In the genomic region with DNA sequence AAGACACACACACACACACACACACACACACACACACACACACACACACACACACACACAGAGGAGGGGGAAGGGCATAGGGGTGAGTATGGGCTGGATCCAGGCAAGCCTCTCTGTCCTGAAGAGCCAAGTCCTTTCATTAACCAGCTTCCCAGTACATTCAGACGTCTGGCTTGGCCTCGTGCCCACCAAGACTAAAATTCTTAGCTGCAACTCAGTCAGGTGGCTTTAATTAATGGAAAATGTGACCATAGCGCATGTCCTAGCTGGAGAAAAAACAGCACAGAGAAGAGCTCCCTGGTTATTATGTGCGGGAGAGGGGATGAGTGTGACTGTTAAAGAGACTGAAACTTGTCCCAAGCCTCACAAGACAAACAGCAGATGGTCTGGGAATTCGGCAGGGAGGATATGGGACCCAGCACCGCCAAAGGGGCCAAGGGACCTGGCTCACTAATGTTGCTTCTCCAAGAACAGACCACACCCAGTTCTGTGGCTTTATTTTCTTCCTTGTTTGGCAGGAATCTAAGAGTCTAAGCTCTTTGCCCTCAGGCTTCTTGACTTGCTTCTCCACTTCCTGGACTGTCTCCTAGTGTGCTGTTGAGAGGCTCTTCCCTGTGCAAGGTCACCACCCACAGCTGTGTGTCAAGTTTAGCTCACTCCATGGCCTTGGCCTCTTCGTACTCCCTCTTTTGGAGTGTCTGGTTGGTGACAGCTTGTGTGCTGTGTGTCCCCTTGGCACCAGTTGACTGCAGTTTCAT, we compare ENCODE assay signal across 8 mouse cellular contexts. TPM values are rescaled to one million over a fixed set of nuclear protein-coding genes. Genes with fewer than 3 reads are reported as not detected.
DNase-seq lines count a peak whose midpoint lies in the region; ATAC-seq and TF ChIP-seq lines count a peak whose summit lies in the region.

No protein-coding gene starts in this region.

- no peak for TF ChIP-seq POLR2A in thymus, adult 2 months (IDR thresholded peaks at IDR 0.05; ENCODE audit: control insufficient read depth, extremely low read depth, insufficient read depth, low read length, poor library complexity)

- H3K9ac ChIP-seq in lung, postnatal 0 days (replicated peaks; ENCODE audit: low read depth), result no peak overlapping the region

- no peak for TF ChIP-seq CTCF in lung, postnatal 0 days (IDR thresholded peaks at IDR 0.05)
- no peak for TF ChIP-seq CTCF in thymus, adult 2 months (IDR thresholded peaks at IDR 0.05; ENCODE audit: borderline replicate concordance, control insufficient read depth, extremely low read depth, insufficient read depth, low read length, poor library complexity)

- ATAC-seq in lung, postnatal 0 days, result peak; percentile 86

- H3K27me3 ChIP-seq in lung, postnatal 0 days (replicated peaks; ENCODE audit: insufficient read depth, low read length), result no peaks in the 10 kb centered on the region
- no peaks in the 10 kb centered on the region for H3K27me3 ChIP-seq in thymus, adult 2 months (ENCODE audit: control insufficient read depth, insufficient read depth, low read length)

- peaks cover 6% of the 10 kb centered on the region; the same call in 1 of the 2 replicates for H3K4me1 ChIP-seq in lung, postnatal 0 days (ENCODE audit: insufficient read depth, low read depth, low read length)
- no peaks in the 10 kb centered on the region for H3K4me1 ChIP-seq in thymus, adult 2 months (replicated peaks; ENCODE audit: control insufficient read depth, insufficient read depth, low read length)

- H3K9me3 ChIP-seq in lung, postnatal 0 days (ENCODE audit: low read length), result no peaks in the 10 kb centered on the region

- H3K4me3 ChIP-seq in lung, postnatal 0 days (ENCODE audit: low read depth, low read length), result no peak overlapping the region
- no peak overlapping the region for H3K4me3 ChIP-seq in thymus, adult 2 months (ENCODE audit: control insufficient read depth, insufficient read depth, low read length)

- TF ChIP-seq EP300 in lung, postnatal 0 days (IDR thresholded peaks at IDR 0.05), result no peak

- H3K4me2 ChIP-seq in lung, postnatal 0 days (replicated peaks; ENCODE audit: low read depth, low read length), result no peak overlapping the region

- DNase-seq in left cerebral cortex, postnatal 14 days (ENCODE audit: low spot score in 2 of 2), result peak; percentile 39 to 43
- no peak for DNase-seq in left cerebral cortex, postnatal 25 days (ENCODE audit: low spot score in 2 of 2)
- DNase-seq in brain, adult 2 months (ENCODE audit: low read depth, low spot score), result peak; percentile 62
- peak; percentile 79 for DNase-seq in gastrocnemius, postnatal 25 days
- peak; percentile 68 for DNase-seq in kidney, adult 18-20 months
- DNase-seq in lung, postnatal 0 days (ENCODE audit: low spot score), result peak; percentile 85
- DNase-seq in T-cell, adult 2 months (ENCODE audit: low spot score), result no peak
- DNase-seq in thymus, adult 2 months, result no peak

- no peaks in the 10 kb centered on the region for H3K36me3 ChIP-seq in lung, postnatal 0 days (ENCODE audit: insufficient read depth, low read length)
- H3K36me3 ChIP-seq in thymus, adult 2 months (ENCODE audit: control insufficient read depth, insufficient read depth, low read length), result no peaks in the 10 kb centered on the region

- WGBS in lung, postnatal 0 days, result 33% methylated on average over 7 of the region's 7 CpGs
- WGBS in thymus, adult 2 months, result 68% methylated on average over 7 of the region's 7 CpGs

- peak overlapping the region; percentile 47; the same call in 1 of the 2 replicates for H3K27ac ChIP-seq in lung, postnatal 0 days (ENCODE audit: low read length)
- no peak overlapping the region for H3K27ac ChIP-seq in thymus, adult 2 months (ENCODE audit: control insufficient read depth, insufficient read depth, low read length)

- intact Hi-C loops in left cerebral cortex, postnatal 14 days (cut with DNase I), result no loop called here
- intact Hi-C loops in left cerebral cortex, postnatal 25 days (cut with DNase I), result no loop called here

RNA-seq across cellular contexts. Expression of a gene that starts 9.1 kb away (rescaled TPM):
- 10 to 100 TPM; 23.3 to 24.1 TPM for total RNA-seq in left cerebral cortex, postnatal 14 days (2021)
- 10 to 100 TPM; 27.2 to 29.9 TPM for total RNA-seq in left cerebral cortex, postnatal 25 days (2021)
- total RNA-seq in gastrocnemius, postnatal 25 days (2021), result 10 to 100 TPM; 11.3 to 13.8 TPM
- 6.5 and 6.9 TPM in 2 replicates for polyA plus RNA-seq in lung, postnatal 0 days (2015; fragmentation: Nextera tagmentation; extraction: Ambion mirVana)
- polyA plus RNA-seq in thymus, adult 2 months (2012; rRNA removed), result 42.9 and 66.5 TPM in 2 replicates

RNA-seq across cellular contexts. Expression of a gene that starts 27.1 kb away (rescaled TPM):
- not detected for total RNA-seq in left cerebral cortex, postnatal 14 days (2021)
- total RNA-seq in left cerebral cortex, postnatal 25 days (2021), result not detected
- total RNA-seq in gastrocnemius, postnatal 25 days (2021), result not detected
- not detected in 2 replicates for polyA plus RNA-seq in lung, postnatal 0 days (2015; fragmentation: Nextera tagmentation; extraction: Ambion mirVana)
- polyA plus RNA-seq in thymus, adult 2 months (2012; rRNA removed), result 0.09 and 1.1 TPM in 2 replicates

RNA-seq across cellular contexts. Expression of a gene that starts 35.2 kb away (rescaled TPM):
- total RNA-seq in left cerebral cortex, postnatal 14 days (2021), result not detected
- not detected for total RNA-seq in left cerebral cortex, postnatal 25 days (2021)
- total RNA-seq in gastrocnemius, postnatal 25 days (2021), result under 1 TPM in 1 of 2 experiments, not detected in 1; 0.38 TPM
- polyA plus RNA-seq in lung, postnatal 0 days (2015; fragmentation: Nextera tagmentation; extraction: Ambion mirVana), result 0.08 and 0.10 TPM in 2 replicates
- 0.50 and 0.57 TPM in 2 replicates for polyA plus RNA-seq in thymus, adult 2 months (2012; rRNA removed)

RNA-seq across cellular contexts. Expression of a gene that starts 59.2 kb away (rescaled TPM):
- total RNA-seq in left cerebral cortex, postnatal 14 days (2021), result not detected
- total RNA-seq in left cerebral cortex, postnatal 25 days (2021), result not detected
- not detected for total RNA-seq in gastrocnemius, postnatal 25 days (2021)
- not detected in 2 replicates for polyA plus RNA-seq in lung, postnatal 0 days (2015; fragmentation: Nextera tagmentation; extraction: Ambion mirVana)
- not detected in 2 replicates for polyA plus RNA-seq in thymus, adult 2 months (2012; rRNA removed)

Comparison
In these comparisons a context has a peak if more than half of its experiments do, and no peak if none do; other contexts are left out.
1. DNase-seq: peak in left cerebral cortex, postnatal 14 days (2 of 2), brain, adult 2 months (single experiment), gastrocnemius, postnatal 25 days (single experiment), kidney, adult 18-20 months (single experiment) and lung, postnatal 0 days (single experiment); none in left cerebral cortex, postnatal 25 days (0 of 2), T-cell, adult 2 months (single experiment) and thymus, adult 2 months (single experiment).